ENCODE assay signal across 8 mouse cellular contexts in genomic region chr5:43582876-43583275, GRCm38 (mm10).
A peak's percentile ranks its signal among the peaks of the same experiment; 100 is the strongest.
DNase-seq lines count a peak whose midpoint lies in the region; ATAC-seq lines count a peak whose summit lies in the region.

No protein-coding gene starts in this region.

- H3K4me3 ChIP-seq in neural tube, embryonic 12.5 days: no peak overlapping the region
- H3K4me3 ChIP-seq in lung, embryonic 15.5 days: no peak overlapping the region

- WGBS in neural tube, embryonic 12.5 days: 43% methylated on average over 2 of the region's 2 CpGs
- 28% methylated on average over 2 of the region's 2 CpGs for WGBS in lung, embryonic 15.5 days

- 0 out of 2 replicates have a peak, but pooled peaks have one; percentile 21 for ATAC-seq in neural tube, embryonic 12.5 days (ENCODE audit: low FRiP score, low read depth)
- ATAC-seq in lung, embryonic 15.5 days (ENCODE audit: borderline replicate concordance, extremely low read depth, low FRiP score, low TSS enrichment): peak; percentile 53; the same call in 1 of the 2 replicates

- H3K36me3 ChIP-seq in neural tube, embryonic 12.5 days: no peaks in the 10 kb centered on the region
- H3K36me3 ChIP-seq in lung, embryonic 15.5 days: no peaks in the 10 kb centered on the region

- DNase-seq in gastrocnemius, postnatal 10 days: peak; percentile 13
- no peak for DNase-seq in gastrocnemius, postnatal 25 days
- no peak for DNase-seq in neural tube, embryonic 10.5 days (ENCODE audit: extremely low spot score, low spot score)
- peak; percentile 46 for DNase-seq in embryo, embryonic 10.5 days (ENCODE audit: low spot score)
- no peak for DNase-seq in urinary bladder, adult 18-20 months (ENCODE audit: low spot score in 2 of 2)
- no peak for DNase-seq in urinary bladder, postnatal 10 days (ENCODE audit: low spot score)

- no peak overlapping the region for H3K9ac ChIP-seq in neural tube, embryonic 12.5 days
- H3K9ac ChIP-seq in lung, embryonic 15.5 days: no peak overlapping the region

- H3K27me3 ChIP-seq in neural tube, embryonic 12.5 days (replicated peaks): no peaks in the 10 kb centered on the region
- no peaks in the 10 kb centered on the region for H3K27me3 ChIP-seq in lung, embryonic 15.5 days

- no peak overlapping the region for H3K4me2 ChIP-seq in neural tube, embryonic 12.5 days (replicated peaks)
- no peak overlapping the region for H3K4me2 ChIP-seq in lung, embryonic 15.5 days

- no peaks in the 10 kb centered on the region for H3K4me1 ChIP-seq in neural tube, embryonic 12.5 days
- peaks cover 14% of the 10 kb centered on the region for H3K4me1 ChIP-seq in lung, embryonic 15.5 days

- no peak overlapping the region for H3K27ac ChIP-seq in neural tube, embryonic 12.5 days
- no peak overlapping the region for H3K27ac ChIP-seq in lung, embryonic 15.5 days

- H3K9me3 ChIP-seq in neural tube, embryonic 12.5 days: no peaks in the 10 kb centered on the region
- H3K9me3 ChIP-seq in lung, embryonic 15.5 days: no peaks in the 10 kb centered on the region

Comparison
In these comparisons a context has a peak if more than half of its experiments do, and no peak if none do; other contexts are left out.
1. DNase-seq: peak in gastrocnemius, postnatal 10 days (single experiment) and embryo, embryonic 10.5 days (single experiment); none in gastrocnemius, postnatal 25 days (single experiment), neural tube, embryonic 10.5 days (single experiment), urinary bladder, adult 18-20 months (0 of 2) and urinary bladder, postnatal 10 days (single experiment).